Comparison of ENCODE assay signal across 18 mouse cellular contexts in genomic region chr13:120021477-120021876, GRCm38 (mm10). TPM values are rescaled to one million over a fixed set of nuclear protein-coding genes. Genes with fewer than 3 reads are reported as not detected.
A peak's percentile ranks its signal among the peaks of the same experiment; 100 is the strongest.
DNase-seq lines count a peak whose midpoint lies in the region; ATAC-seq and TF ChIP-seq lines count a peak whose summit lies in the region.
"Not testable (repeated sequence)": the region's sequence is repeated elsewhere in the genome, so short reads cannot be mapped to it uniquely, and the experiment has no call there.
"Had no signal": no experiment of that assay in that cellular context is flagged by ENCODE, and none has a peak within 500 bp of the region (broad histone marks: within the 10 kb centered on the region; RNA-seq: fewer than 3 reads in every experiment).

No protein-coding gene starts in this region.

- TF ChIP-seq CTCF in brain, embryonic 14.5 days (IDR thresholded peaks at IDR 0.05; ENCODE audit: borderline replicate concordance, extremely low read depth, insufficient read depth, insufficient read length): peak; percentile 8; the same call in 1 of the 2 replicates
- TF ChIP-seq CTCF in heart, postnatal 0 days (IDR thresholded peaks at IDR 0.05; ENCODE audit: low read depth): peak; percentile 41
- peak; percentile 47 for TF ChIP-seq CTCF in lung, embryonic 14.5 days (IDR thresholded peaks at IDR 0.05; ENCODE audit: low read depth)

- TF ChIP-seq EP300 in heart, postnatal 0 days (IDR thresholded peaks at IDR 0.05; ENCODE audit: low read depth): not testable (repeated sequence)

- TF ChIP-seq POLR2A in brain, embryonic 14.5 days (IDR thresholded peaks at IDR 0.05; ENCODE audit: borderline replicate concordance, extremely low read depth, insufficient read depth, insufficient read length, poor library complexity, severe bottlenecking): not testable (repeated sequence)

- DNase-seq in A20 (ENCODE audit: low read depth, low spot score): peak; percentile 16
- DNase-seq in brain, embryonic 14.5 days (ENCODE audit: low read depth): peak; percentile 12
- DNase-seq in forebrain, embryonic 11.5 days (ENCODE audit: low spot score); heart, postnatal 0 days (ENCODE audit: low spot score): not testable (repeated sequence)
- DNase-seq in kidney, postnatal 10 days: peak; percentile 8
- DNase-seq in lung, embryonic 14.5 days: peak; percentile 31
- DNase-seq in midbrain, embryonic 14.5 days: peak; percentile 47
- peak; percentile 8 for DNase-seq in splenic B cell, adult 2 months (ENCODE audit: low read depth, low spot score)

- H3K4me1 ChIP-seq in forebrain, embryonic 11.5 days (replicated peaks; ENCODE audit: control insufficient read depth, insufficient read depth, low read length); heart, postnatal 0 days (ENCODE audit: control insufficient read depth, insufficient read depth); lung, embryonic 14.5 days (ENCODE audit: insufficient read depth); midbrain, embryonic 14.5 days (ENCODE audit: control insufficient read depth, insufficient read depth, low read length): not testable (repeated sequence)

- H3K4me2 ChIP-seq in forebrain, embryonic 11.5 days (ENCODE audit: low read depth, low read length, severe bottlenecking); heart, postnatal 0 days (ENCODE audit: low read depth, low read length); lung, embryonic 14.5 days; midbrain, embryonic 14.5 days (ENCODE audit: low read length): not testable (repeated sequence)

- H3K9me3 ChIP-seq in forebrain, embryonic 11.5 days (ENCODE audit: control insufficient read depth, low read length); heart, postnatal 0 days (replicated peaks; ENCODE audit: control insufficient read depth, low read length); lung, embryonic 14.5 days (ENCODE audit: low read depth, low read length); midbrain, embryonic 14.5 days (ENCODE audit: control insufficient read depth, low read length): not testable (repeated sequence)

- H3K36me3 ChIP-seq in forebrain, embryonic 11.5 days (ENCODE audit: control insufficient read depth, insufficient read depth, low read length); heart, postnatal 0 days (replicated peaks; ENCODE audit: control insufficient read depth, insufficient read depth, low read length); lung, embryonic 14.5 days (ENCODE audit: insufficient read depth); midbrain, embryonic 14.5 days (ENCODE audit: control insufficient read depth, insufficient read depth, low read length); splenic B cell, adult 2 months (ENCODE audit: control insufficient read depth, insufficient read depth, low read length, poor library complexity, severe bottlenecking): not testable (repeated sequence)

- H3K9ac ChIP-seq in forebrain, embryonic 11.5 days (ENCODE audit: low read length); heart, postnatal 0 days (replicated peaks; ENCODE audit: low read depth, low read length); lung, embryonic 14.5 days; midbrain, embryonic 14.5 days (replicated peaks; ENCODE audit: low read length): not testable (repeated sequence)

- peak; percentile 72 for ATAC-seq in forebrain, embryonic 11.5 days (replicated peaks; ENCODE audit: low FRiP score)
- ATAC-seq in heart, postnatal 0 days (ENCODE audit: insufficient read depth, low read depth); lung, embryonic 14.5 days (ENCODE audit: insufficient read depth); midbrain, embryonic 14.5 days (ENCODE audit: low FRiP score, low TSS enrichment): not testable (repeated sequence)

- H3K4me3 ChIP-seq in forebrain, embryonic 11.5 days (ENCODE audit: low read depth, low read length); heart, postnatal 0 days (ENCODE audit: low read depth, low read length); lung, embryonic 14.5 days (ENCODE audit: low read depth, low read length); midbrain, embryonic 14.5 days (replicated peaks; ENCODE audit: low read depth, low read length): not testable (repeated sequence)

- H3K27me3 ChIP-seq in forebrain, embryonic 11.5 days (ENCODE audit: control insufficient read depth, insufficient read depth, low read length); heart, postnatal 0 days (ENCODE audit: control insufficient read depth, insufficient read depth, low read length); midbrain, embryonic 14.5 days (ENCODE audit: control insufficient read depth, insufficient read depth, low read length); splenic B cell, adult 2 months (ENCODE audit: control insufficient read depth, insufficient read depth, low read length, poor library complexity, severe bottlenecking): not testable (repeated sequence)
- peaks cover 14% of the 10 kb centered on the region; the same call in 1 of the 2 replicates for H3K27me3 ChIP-seq in lung, embryonic 14.5 days (ENCODE audit: insufficient read depth, low read length)

- no CpG with 5 or more reads among the region's 1 CpGs for WGBS in forebrain, embryonic 11.5 days
- WGBS in heart, postnatal 0 days: no CpG with 5 or more reads among the region's 1 CpGs
- no CpG with 5 or more reads among the region's 1 CpGs for WGBS in lung, embryonic 14.5 days
- no CpG with 5 or more reads among the region's 1 CpGs for WGBS in midbrain, embryonic 14.5 days

- H3K27ac ChIP-seq in forebrain, embryonic 11.5 days (ENCODE audit: low read depth, low read length); heart, postnatal 0 days (ENCODE audit: low read depth); lung, embryonic 14.5 days (ENCODE audit: low read depth); midbrain, embryonic 14.5 days (replicated peaks; ENCODE audit: low read depth, low read length): not testable (repeated sequence)

RNA-seq across cellular contexts. Expression of gene Gm36079, which starts 5.3 kb away (rescaled TPM):
- not detected in 2 replicates for polyA plus RNA-seq in brain, embryonic 14.5 days (2012; rRNA removed)
- polyA plus RNA-seq in forebrain, embryonic 11.5 days (2014; fragmentation: Nextera tagmentation; extraction: Ambion mirVana): not detected in 2 replicates
- not detected in 2 replicates for total RNA-seq in heart, postnatal 0 days (2014; rRNA removed; ENCODE audit: low replicate concordance)
- polyA plus RNA-seq in heart, postnatal 0 days (2015; fragmentation: Nextera tagmentation; extraction: Ambion mirVana): not detected in 2 replicates
- polyA plus RNA-seq in lung, embryonic 14.5 days (2014; fragmentation: Nextera tagmentation; extraction: Ambion mirVana): not detected in 2 replicates
- polyA plus RNA-seq in midbrain, embryonic 14.5 days (2014; fragmentation: Nextera tagmentation; extraction: Ambion mirVana): not detected in 2 replicates
- total RNA-seq: adrenal gland, postnatal 36 days; heart, adult 18-20 months had no signal
- polyA plus RNA-seq: C2C12; embryonic facial prominence, embryonic 10.5 days; G1E; heart, embryonic 16.5 days; hindbrain, embryonic 15.5 days; kidney, adult 2 months; limb, embryonic 12.5 days; urinary bladder, adult 2 months had no signal

RNA-seq across cellular contexts. Expression of gene Gm21188, which starts 30.5 kb away (rescaled TPM):
- not detected in 2 replicates for polyA plus RNA-seq in brain, embryonic 14.5 days (2012; rRNA removed)
- not detected in 2 replicates for polyA plus RNA-seq in forebrain, embryonic 11.5 days (2014; fragmentation: Nextera tagmentation; extraction: Ambion mirVana)
- 0.46 TPM in 1 of 2 replicates, not detected in the other for total RNA-seq in heart, postnatal 0 days (2014; rRNA removed; ENCODE audit: low replicate concordance)
- 0.08 and 0.15 TPM in 2 replicates for polyA plus RNA-seq in heart, postnatal 0 days (2015; fragmentation: Nextera tagmentation; extraction: Ambion mirVana)
- not detected in 2 replicates for polyA plus RNA-seq in lung, embryonic 14.5 days (2014; fragmentation: Nextera tagmentation; extraction: Ambion mirVana)
- polyA plus RNA-seq in midbrain, embryonic 14.5 days (2014; fragmentation: Nextera tagmentation; extraction: Ambion mirVana): not detected in 2 replicates
- polyA plus RNA-seq: C2C12; embryonic facial prominence, embryonic 10.5 days; hindbrain, embryonic 15.5 days; limb, embryonic 12.5 days had no signal
